Mouse (Mus musculus) CH12.LX (cell line): ENCODE data around the gene Tmem258. TPM values are rescaled to one million over a fixed set of nuclear protein-coding genes. Genes with fewer than 3 reads are reported as not detected.

Source experiments
- DNase-seq: peaks from one replicate; pipeline ENCODE4 v3.0.0-alpha.2; 2013; ENCODE audit errors: extremely low read depth
- H3K27ac ChIP-seq: 2 replicates; pipeline ENCODE4 v1.5.1; 2012; ENCODE audit warnings: low read depth, mild to moderate bottlenecking, control low read depth, moderate library complexity; ENCODE audit not compliant: insufficient read depth
- H3K27me3 ChIP-seq: replicated peaks from 2 replicates; pipeline ENCODE3; 2012; ENCODE audit warnings: inconsistent platforms
- H3K36me3 ChIP-seq, 2 experiments: replicated peaks in 1 of 2; 2 replicates each; pipeline versions ENCODE3 to v1.6.1; 2012; ENCODE audit warnings: inconsistent platforms in 1 of 2, low read length in 1 of 2, mild to moderate bottlenecking in 1 of 2, mixed read lengths in 1 of 2, moderate library complexity in 1 of 2; ENCODE audit not compliant: control insufficient read depth in 1 of 2, insufficient read depth in 1 of 2
- H3K4me1 ChIP-seq, 2 experiments: 2 replicates each; pipeline ENCODE4 v1.6.1; 2012; ENCODE audit warnings: inconsistent platforms in 1 of 2, moderate library complexity in 1 of 2; ENCODE audit not compliant: insufficient read depth in 2 of 2, control insufficient read depth in 1 of 2
- H3K4me2 ChIP-seq: 2 replicates; pipeline ENCODE4 v1.6.1; 2012; ENCODE audit warnings: low read depth, mild to moderate bottlenecking, control low read depth; ENCODE audit not compliant: poor library complexity, insufficient read depth, severe bottlenecking
- H3K4me3 ChIP-seq, 3 experiments: fragments of 150-350 bp in 1 of 3; sonication (generic) in 1 of 3; replicated peaks in 1 of 3; 2 replicates each; pipeline versions ENCODE3 to v1.5.1; 2011 to 2012; ENCODE audit warnings: low read depth in 2 of 3, low read length in 2 of 3, mild to moderate bottlenecking in 2 of 3, moderate library complexity in 2 of 3, control low read depth in 1 of 3, improper control_type of control experiment in 1 of 3, inconsistent platforms in 1 of 3, mixed read lengths in 1 of 3; ENCODE audit not compliant: poor library complexity in 1 of 3
- H3K79me2 ChIP-seq: replicated peaks from 2 replicates; pipeline ENCODE4 v1.6.1; 2012; ENCODE audit warnings: mild to moderate bottlenecking, moderate library complexity; ENCODE audit not compliant: control insufficient read depth, poor library complexity, insufficient read depth, severe bottlenecking; ENCODE audit errors: extremely low read depth
- H3K9ac ChIP-seq: 2 replicates; pipeline ENCODE4 v1.6.1; 2012; ENCODE audit warnings: low read depth, mild to moderate bottlenecking, control low read depth, moderate library complexity; ENCODE audit not compliant: insufficient read depth
- H3K9me3 ChIP-seq: replicated peaks from 2 replicates; pipeline ENCODE3; 2012; ENCODE audit warnings: low read length, inconsistent platforms, mixed read lengths
- BHLHE40 ChIP-seq: IDR thresholded peaks from 2 replicates; pipeline ENCODE4 v1.6.1; 2011; ENCODE audit warnings: mild to moderate bottlenecking, low read depth, low read length, improper control_type of control experiment
- CHD1 ChIP-seq: IDR thresholded peaks from 2 replicates; pipeline ENCODE4 v1.6.1; 2012; ENCODE audit warnings: low read depth, low read length, improper control_type of control experiment, inconsistent platforms
- CHD2 ChIP-seq: IDR thresholded peaks from 2 replicates; pipeline ENCODE4 v1.6.1; 2011; ENCODE audit warnings: low read length, improper control_type of control experiment
- CTCF ChIP-seq, 2 experiments: IDR thresholded peaks in 1 of 2; conservative IDR thresholded peaks in 1 of 2; 2 replicates each; pipeline ENCODE4 v1.5.1; 2011 to 2012; ENCODE audit warnings: low read depth in 2 of 2, low read length in 2 of 2, improper control_type of control experiment in 1 of 2, inconsistent platforms in 1 of 2, mild to moderate bottlenecking in 1 of 2, moderate library complexity in 1 of 2
- E2F4 ChIP-seq: IDR thresholded peaks from 2 replicates; pipeline ENCODE4 v1.6.1; 2011; ENCODE audit warnings: low read depth, low read length, improper control_type of control experiment; ENCODE audit not compliant: insufficient replicate concordance
- ELF1 ChIP-seq: IDR thresholded peaks from 2 replicates; pipeline ENCODE4 v1.6.1; 2014; ENCODE audit warnings: low read depth, mild to moderate bottlenecking, inconsistent platforms, low read length, improper control_type of control experiment
- IRF4 ChIP-seq: IDR thresholded peaks from 2 replicates; pipeline ENCODE4 v1.6.1; 2014; ENCODE audit warnings: low read depth, mild to moderate bottlenecking, inconsistent platforms, low read length, improper control_type of control experiment
- JUND ChIP-seq: conservative IDR thresholded peaks from 2 replicates; pipeline ENCODE4 v1.6.1; 2011; ENCODE audit warnings: low read depth, low read length, improper control_type of control experiment
- MAZ ChIP-seq: IDR thresholded peaks from 2 replicates; pipeline ENCODE4 v1.6.1; 2012; ENCODE audit warnings: low read depth, mild to moderate bottlenecking, inconsistent platforms, low read length, improper control_type of control experiment, moderate library complexity
- MEF2A ChIP-seq: IDR thresholded peaks from 2 replicates; pipeline ENCODE4 v1.6.1; 2014; ENCODE audit warnings: low read depth, mild to moderate bottlenecking, inconsistent platforms, low read length, improper control_type of control experiment, borderline replicate concordance
- MXI1 ChIP-seq: IDR thresholded peaks from 2 replicates; pipeline ENCODE4 v1.6.1; 2011; ENCODE audit warnings: mild to moderate bottlenecking, low read depth, low read length, improper control_type of control experiment
- MYC ChIP-seq: IDR thresholded peaks from 2 replicates; pipeline ENCODE4 v1.6.1; 2011; ENCODE audit warnings: low read depth, mild to moderate bottlenecking, improper control_type of control experiment, low read length
- NELFE ChIP-seq: IDR thresholded peaks from 2 replicates; pipeline ENCODE4 v1.6.1; 2011; ENCODE audit warnings: low read depth, low read length, improper control_type of control experiment
- POLR2A ChIP-seq: IDR thresholded peaks from 2 replicates; pipeline ENCODE4 v1.6.1; 2011; ENCODE audit warnings: low read depth, mild to moderate bottlenecking, improper control_type of control experiment, low read length
- RAD21 ChIP-seq: IDR thresholded peaks from 2 replicates; pipeline ENCODE4 v1.6.1; 2011; ENCODE audit warnings: low read depth, mild to moderate bottlenecking, low read length, improper control_type of control experiment, moderate library complexity
- SMC3 ChIP-seq: IDR thresholded peaks from 2 replicates; pipeline ENCODE4 v1.6.1; 2011; ENCODE audit warnings: low read depth, low read length, improper control_type of control experiment
- ZC3H11A ChIP-seq: IDR thresholded peaks from 2 replicates; pipeline ENCODE4 v1.6.1; 2012; ENCODE audit warnings: low read depth, mild to moderate bottlenecking, inconsistent platforms, low read length, improper control_type of control experiment
- ZMIZ1 ChIP-seq: IDR thresholded peaks from 2 replicates; pipeline ENCODE4 v1.6.1; 2012; ENCODE audit warnings: low read depth, mild to moderate bottlenecking, inconsistent platforms, low read length, improper control_type of control experiment
- ZNF384 ChIP-seq: IDR thresholded peaks from 2 replicates; pipeline ENCODE4 v1.6.1; 2012; ENCODE audit warnings: low read depth, low read length, improper control_type of control experiment, inconsistent platforms
- dilution Hi-C: fragments of 300-500 bp; cut with MboI; formaldehyde crosslinking; loops from 2 replicates; pipeline ENCODE4 v1.14.3; 2020; ENCODE audit warnings: low sequenced_read_pairs; ENCODE audit not compliant: extremely low pct_unique_long_range_greater_than_20kb, extremely low pct_ligation_motif_present
- in situ Hi-C: fragments of 300-500 bp; cut with MboI; formaldehyde crosslinking; loops from 3 replicates; pipeline ENCODE4 v1.14.3; 2019; ENCODE audit warnings: low sequenced_read_pairs, low pct_ligation_motif_present, low pct_unique_long_range_greater_than_20kb, mixed read lengths
- polyA plus RNA-seq: library from polyadenylated mRNA; unstranded; fragments of >175 nt; gene quantifications from 2 replicates; pipeline ENCODE4 v1.2.1, GENCODE M21; 2012; ENCODE audit warnings: low read depth; ENCODE audit not compliant: insufficient read length
- total RNA-seq, 2 experiments: library from RNA; depleted of rRNA; stranded (reverse); fragments of 300-350 nt in 1 of 2; fragments of >200 nt in 1 of 2; gene quantifications; 2 replicates each; pipeline ENCODE4 v1.2.3; 2012 to 2014

The Tmem258 gene
- total and polyA plus RNA-seq, 3 experiments: 164 to 344 (median 253) TPM

GRCm38 (mm10) chr19:10221585-10221984, 17.8 kb downstream of the Tmem258 start:
- no peaks in the 10 kb centered on the region for H3K36me3 ChIP-seq
- TF ChIP-seq MXI1 (no peak), ZC3H11A (no peak), CHD2 (no peak), POLR2A (no peak)
- TF ChIP-seq, all 38 proteins: peak for 0
- in situ Hi-C loops (no loop called here), dilution Hi-C loops (no loop called here)
- Histone ChIP-seq H3K4me1 (peaks cover 0 to 4% of the 10 kb centered on the region in 2 experiments; a peak in 2 of 4 replicates), H3K9ac (no peak overlapping the region), H3K4me3 (no peak overlapping the region), H3K9me3 (no peaks in the 10 kb centered on the region), H3K79me2 (no peaks in the 10 kb centered on the region), H3K27ac (no peak overlapping the region), H3K27me3 (peaks cover 51% of the 10 kb centered on the region), H3K4me2 (no peak overlapping the region)
- DNase-seq: no peak

- Histone ChIP-seq H3K27me3 (peaks cover 55% of the 10 kb centered on the region), H3K9ac (no peak overlapping the region), H3K4me1 (peaks cover 0 to 4% of the 10 kb centered on the region in 2 experiments; a peak in 2 of 4 replicates), H3K79me2 (no peaks in the 10 kb centered on the region), H3K4me3 (no peak overlapping the region), H3K27ac (no peak overlapping the region), H3K36me3 (no peaks in the 10 kb centered on the region), H3K4me2 (no peak overlapping the region), H3K9me3 (no peaks in the 10 kb centered on the region)
- no peak for DNase-seq
- dilution Hi-C loops: no loop called here
- in situ Hi-C loops: no loop called here
- TF ChIP-seq E2F4 (no peak), RAD21 (no peak), ELF1 (no peak), SMC3 (no peak), CHD2 (no peak), CHD1 (no peak)
Measured at GRCm38 (mm10) chr19:10222656-10223055, 18.8 kb downstream of the Tmem258 start.

DNA sequence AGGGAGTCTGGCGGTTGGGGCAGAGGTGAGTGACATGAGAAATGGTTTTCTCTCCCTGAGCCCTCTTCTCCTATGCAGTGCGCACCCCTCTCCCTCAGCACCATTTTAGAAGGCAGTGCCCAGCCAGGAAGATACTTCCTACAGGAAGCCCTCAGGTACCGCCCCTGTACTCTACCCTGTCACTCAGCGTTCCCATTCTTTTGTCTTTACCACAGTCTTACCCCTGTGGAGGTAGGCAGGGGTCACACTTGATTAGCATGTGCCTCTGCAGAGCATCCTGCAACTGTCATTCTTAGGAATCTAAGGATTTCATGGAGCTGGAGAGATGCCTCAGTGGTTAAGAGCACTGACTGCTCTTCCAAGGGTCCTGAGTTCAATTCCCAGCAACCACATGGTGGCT, 19.7 kb downstream of the Tmem258 start:
- Histone ChIP-seq H3K36me3 (no peaks in the 10 kb centered on the region), H3K79me2 (no peaks in the 10 kb centered on the region), H3K4me3 (no peak overlapping the region), H3K9me3 (no peaks in the 10 kb centered on the region), H3K27ac (no peak overlapping the region), H3K27me3 (peaks cover 62% of the 10 kb centered on the region), H3K4me1 (peaks cover 0 to 4% of the 10 kb centered on the region in 2 experiments; a peak in 2 of 4 replicates), H3K9ac (no peak overlapping the region), H3K4me2 (no peak overlapping the region)
- no peak for TF ChIP-seq MAZ
- TF ChIP-seq RAD21: no peak
- no peak for TF ChIP-seq ELF1
- no peak for TF ChIP-seq JUND
- no peak for TF ChIP-seq IRF4
- no peak for TF ChIP-seq MXI1
- no peak for TF ChIP-seq CTCF (conservative IDR thresholded peaks at IDR 0.05 in 1 of 2, IDR thresholded peaks at IDR 0.05 in 1 of 2; ENCODE audit: low read depth in 2 of 2, low read length in 2 of 2)
- no peak for TF ChIP-seq BHLHE40
- TF ChIP-seq ZMIZ1: no peak
- TF ChIP-seq MYC: no peak
- TF ChIP-seq ZNF384: no peak
- TF ChIP-seq ZC3H11A: no peak
- no peak for TF ChIP-seq NELFE
- TF ChIP-seq MEF2A: no peak
- dilution Hi-C loops (no loop called here), in situ Hi-C loops (no loop called here)
- no peak for DNase-seq
